Mouse (Mus musculus) kidney, adult 2 months (tissue): Measurements from ENCODE around the gene Cep85l.

Source experiments
- CTCF ChIP-seq: fragments of 200-500 bp; conservative IDR thresholded peaks from 2 replicates; pipeline ENCODE4 v1.5.1; 2011; ENCODE audit warnings: low read depth, mild to moderate bottlenecking, control low read depth, low read length, moderate library complexity, mixed read lengths; ENCODE audit not compliant: insufficient read depth, insufficient read length
- POLR2A ChIP-seq: fragments of 200-500 bp; IDR thresholded peaks from one replicate; pipeline ENCODE4 v1.6.1; 2011; ENCODE audit warnings: low read depth, low read length, control low read depth

DNA sequence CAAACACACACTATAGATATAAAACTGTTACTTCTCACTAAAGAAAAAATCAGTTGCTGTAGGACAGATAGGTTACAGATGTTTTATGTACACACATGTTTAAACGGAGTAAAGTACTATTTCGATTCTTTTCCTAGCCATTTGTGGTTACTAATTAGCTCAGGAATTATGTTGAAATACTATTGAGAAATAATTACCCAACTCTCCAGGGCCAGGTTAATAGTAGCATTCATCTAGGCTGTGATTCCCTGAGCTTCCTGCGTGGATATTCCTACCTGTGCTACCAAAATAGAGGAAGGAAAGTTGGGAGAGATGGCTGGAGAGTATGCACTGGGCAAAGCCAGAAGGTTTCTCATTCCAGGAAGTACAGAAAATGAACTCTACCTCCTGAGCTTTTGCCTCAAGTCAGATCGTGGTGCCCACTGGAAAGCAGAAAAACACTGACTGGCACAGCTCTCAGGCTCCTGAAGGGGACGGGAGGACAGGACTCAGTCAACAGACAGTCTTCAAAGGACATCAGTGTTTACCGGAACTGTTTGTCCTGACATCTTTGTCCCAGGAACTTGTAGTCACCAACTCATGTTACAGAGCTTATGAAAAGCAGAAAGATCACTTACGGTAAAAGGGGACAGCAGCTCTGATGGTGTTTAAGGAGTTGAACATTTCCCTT lies 3.1 kb upstream of the Cep85l start:
- TF ChIP-seq POLR2A, result no peak
- no peak for TF ChIP-seq CTCF
